Mouse (Mus musculus) neural tube, embryonic 14.5 days (tissue): ENCODE measurements at regions not wholly inside any gene's neighbourhood (a gene's known extent, or its start where the extent isn't known, plus 50 kb on each side); places are given as distances from the start of the nearest gene placed in this dataset.

ENCODE experiments used
- ATAC-seq: fragments of 200-750 bp; cut with Nextera tagmentation; 2 replicates; pipeline ENCODE4 v1.8.0; 2017; ENCODE audit warnings: low read depth, mild to moderate bottlenecking, moderate TSS enrichment, moderate library complexity
- H3K27ac ChIP-seq: fragments of 300-500 bp; sonication (generic); 2 replicates; pipeline ENCODE4 v1.5.1; 2014; ENCODE audit warnings: low read depth, mild to moderate bottlenecking, control low read depth, low read length, moderate library complexity, mixed read lengths
- H3K27me3 ChIP-seq: fragments of 300-500 bp; sonication (generic); 2 replicates; pipeline ENCODE4 v1.6.1; 2014; ENCODE audit warnings: low read length; ENCODE audit not compliant: control insufficient read depth, insufficient read depth
- H3K36me3 ChIP-seq: fragments of 300-500 bp; sonication (generic); 2 replicates; pipeline ENCODE4 v1.6.1; 2014; ENCODE audit warnings: low read length, mixed read lengths; ENCODE audit not compliant: control insufficient read depth, insufficient read depth
- H3K4me1 ChIP-seq: fragments of 300-500 bp; sonication (generic); 2 replicates; pipeline ENCODE4 v1.6.1; 2014; ENCODE audit warnings: low read length; ENCODE audit not compliant: control insufficient read depth, insufficient read depth
- H3K4me2 ChIP-seq: fragments of 300-500 bp; sonication (generic); 2 replicates; pipeline ENCODE4 v1.6.1; 2014; ENCODE audit warnings: mild to moderate bottlenecking, low read depth, low read length, control low read depth
- H3K4me3 ChIP-seq: fragments of 300-500 bp; sonication (generic); 2 replicates; pipeline ENCODE4 v1.5.1; 2014; ENCODE audit warnings: low read depth, low read length, control low read depth, mixed read lengths
- H3K9ac ChIP-seq: fragments of 300-500 bp; sonication (generic); replicated peaks from 2 replicates; pipeline ENCODE4 v1.6.1; 2014; ENCODE audit warnings: low read depth, mild to moderate bottlenecking, control low read depth, low read length, mixed read lengths
- H3K9me3 ChIP-seq: fragments of 300-500 bp; sonication (generic); 2 replicates; pipeline ENCODE4 v1.6.1; 2016; ENCODE audit warnings: low read length; ENCODE audit not compliant: control insufficient read depth
- WGBS: fragments of 180-500 bp; shearing (Covaris S2); extraction: QIAGEN DNeasy Blood & Tissue Kit; methylation state at CpG from one replicate; pipeline ENCODE4 v1.1.7; 2014; 5-methylcytosine and 5-hydroxymethylcytosine counted together

GRCm38 (mm10) chr4:125897707-125898106 is 126.6 kb upstream of the Csf3r start:
- ATAC-seq, result no peak
- no peaks in the 10 kb centered on the region for H3K9me3 ChIP-seq
- H3K4me1 ChIP-seq, result no peaks in the 10 kb centered on the region
- H3K9ac ChIP-seq, result no peak overlapping the region
- H3K36me3 ChIP-seq, result no peaks in the 10 kb centered on the region
- H3K4me3 ChIP-seq, result no peak overlapping the region
- no peak overlapping the region for H3K4me2 ChIP-seq
- no peak overlapping the region for H3K27ac ChIP-seq
- WGBS, result 88% methylated on average over 2 of the region's 2 CpGs
- no peaks in the 10 kb centered on the region for H3K27me3 ChIP-seq

GRCm38 (mm10) chr4:125898631-125899348 is 125.6 kb upstream of the Csf3r start:
- WGBS, result 54% methylated on average over 11 of the region's 11 CpGs

GRCm38 (mm10) chr4:125901546-125902276 is 122.6 kb upstream of the Csf3r start:
- WGBS, result 56% methylated on average over 10 of the region's 10 CpGs
- no peaks in the 10 kb centered on the region for H3K9me3 ChIP-seq
- H3K27ac ChIP-seq, result no peak overlapping the region
- H3K9ac ChIP-seq, result no peak overlapping the region
- H3K4me1 ChIP-seq, result no peaks in the 10 kb centered on the region
- H3K4me2 ChIP-seq, result no peak overlapping the region
- H3K27me3 ChIP-seq, result no peaks in the 10 kb centered on the region
- H3K36me3 ChIP-seq, result no peaks in the 10 kb centered on the region
- H3K4me3 ChIP-seq, result no peak overlapping the region
- ATAC-seq, result no peak

More at GRCm38 (mm10) chr4:125898631-125899348, 125.6 kb upstream of the Csf3r start:
- Histone ChIP-seq H3K27me3 (no peaks in the 10 kb centered on the region), H3K27ac (no peak overlapping the region), H3K36me3 (no peaks in the 10 kb centered on the region), H3K4me1 (no peaks in the 10 kb centered on the region), H3K9ac (no peak overlapping the region), H3K9me3 (no peaks in the 10 kb centered on the region), H3K4me2 (no peak overlapping the region), H3K4me3 (no peak overlapping the region)
- ATAC-seq, result no peak

GRCm38 (mm10) chr4:125906296-125906695 is 118.1 kb upstream of the Csf3r start:
- H3K36me3 ChIP-seq, result no peaks in the 10 kb centered on the region
- H3K4me3 ChIP-seq, result no peak overlapping the region
- H3K9me3 ChIP-seq, result no peaks in the 10 kb centered on the region
- H3K27ac ChIP-seq, result no peak overlapping the region
- no peak for ATAC-seq
- no peak overlapping the region for H3K4me2 ChIP-seq
- peaks cover under 1% of the 10 kb centered on the region; the same call in 1 of the 2 replicates for H3K4me1 ChIP-seq
- WGBS, result 59% methylated on average over 5 of the region's 5 CpGs
- H3K9ac ChIP-seq, result no peak overlapping the region
- no peaks in the 10 kb centered on the region for H3K27me3 ChIP-seq

GRCm38 (mm10) chr4:125908901-125909300 is 115.4 kb upstream of the Csf3r start:
- ATAC-seq, result no peak
- peaks cover 11% of the 10 kb centered on the region for H3K4me1 ChIP-seq
- H3K9me3 ChIP-seq, result no peaks in the 10 kb centered on the region

GRCm38 (mm10) chr4:125911541-125912270 is 112.6 kb upstream of the Csf3r start:
- Histone ChIP-seq H3K4me2 (no peak overlapping the region), H3K27me3 (peaks cover 3% of the 10 kb centered on the region; the same call in 1 of the 2 replicates), H3K9ac (no peak overlapping the region), H3K36me3 (no peaks in the 10 kb centered on the region), H3K4me3 (no peak overlapping the region), H3K4me1 (peaks cover 11% of the 10 kb centered on the region), H3K9me3 (no peaks in the 10 kb centered on the region), H3K27ac (no peak overlapping the region)
- ATAC-seq, result no peak; the same call in 1 of the 2 replicates
- WGBS, result 3% methylated on average over 24 of the region's 24 CpGs

More at GRCm38 (mm10) chr4:125908901-125909300, 115.4 kb upstream of the Csf3r start:
- Histone ChIP-seq H3K36me3 (no peaks in the 10 kb centered on the region), H3K4me3 (no peak overlapping the region), H3K27me3 (peaks cover 3% of the 10 kb centered on the region; the same call in 1 of the 2 replicates), H3K27ac (no peak overlapping the region), H3K9ac (no peak overlapping the region), H3K4me2 (no peak overlapping the region)
- WGBS, result 90% methylated on average over 8 of the region's 8 CpGs

- H3K27me3 ChIP-seq, result peaks cover 3% of the 10 kb centered on the region; the same call in 1 of the 2 replicates
- 12% methylated on average over 8 of the region's 8 CpGs for whole genome bisulfite sequencing
- H3K4me1 ChIP-seq, result peaks cover 11% of the 10 kb centered on the region
- H3K9ac ChIP-seq, result no peak overlapping the region
- H3K27ac ChIP-seq, result no peak overlapping the region
- no peaks in the 10 kb centered on the region for H3K36me3 ChIP-seq
- H3K4me3 ChIP-seq, result no peak overlapping the region
- peak; percentile 57 for ATAC-seq
- no peaks in the 10 kb centered on the region for H3K9me3 ChIP-seq
- H3K4me2 ChIP-seq, result no peak overlapping the region
These were observed 111.8 kb upstream of the Csf3r start for GRCm38 (mm10) chr4:125912444-125913049.

GRCm38 (mm10) chr4:125915166-125915565 is 109.2 kb upstream of the Csf3r start:
- Histone ChIP-seq H3K4me3 (no peak overlapping the region), H3K36me3 (no peaks in the 10 kb centered on the region), H3K9me3 (no peaks in the 10 kb centered on the region), H3K27ac (no peak overlapping the region), H3K4me1 (peaks cover 11% of the 10 kb centered on the region), H3K9ac (no peak overlapping the region), H3K4me2 (no peak overlapping the region), H3K27me3 (peaks cover 3% of the 10 kb centered on the region; the same call in 1 of the 2 replicates)
- 27% methylated on average over 8 of the region's 8 CpGs for WGBS
- no peak for ATAC-seq
